Mouse (Mus musculus): ENCODE measurements at regions not wholly inside any gene's neighbourhood (a gene's known extent, or its start where the extent isn't known, plus 50 kb on each side); places are given as distances from the start of the nearest gene placed in this dataset.
"Not testable (repeated sequence)": the region's sequence is repeated elsewhere in the genome, so short reads cannot be mapped to it uniquely, and the experiment has no call there.

DNA sequence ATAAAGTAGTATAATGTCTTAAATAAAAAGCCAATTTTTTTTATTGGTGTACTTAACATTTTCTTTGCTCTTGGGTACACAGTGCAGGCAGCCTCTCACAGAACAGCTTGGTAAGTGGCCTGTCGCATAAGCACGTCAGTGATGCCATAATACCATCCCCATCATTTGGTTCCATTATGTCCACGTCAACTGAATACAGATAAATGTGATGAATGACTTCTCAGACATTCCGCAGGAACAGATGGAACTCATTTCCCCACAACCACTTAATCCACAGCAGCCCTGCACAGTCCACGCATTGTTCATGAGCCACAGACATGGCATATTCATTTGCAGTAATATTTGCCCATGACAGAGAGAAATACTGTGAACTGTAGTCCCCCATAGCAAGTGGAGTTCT is 127.6 kb upstream of the Dlgap1 start:
- Histone ChIP-seq H3K27ac (no peak overlapping the region), H3K9me3 (no peaks in the 10 kb centered on the region), H3K4me3 (no peak overlapping the region), H3K27me3 (replicated peaks) (no peaks in the 10 kb centered on the region), H3K4me1 (no peaks in the 10 kb centered on the region), H3K9ac (no peak overlapping the region), H3K4me2 (replicated peaks) (no peak overlapping the region), H3K36me3 (no peaks in the 10 kb centered on the region)
- ATAC-seq (ENCODE audit: low FRiP score, low read depth), result peak; percentile 63
- 50% methylated on average over 5 of the region's 5 CpGs for WGBS

DNA sequence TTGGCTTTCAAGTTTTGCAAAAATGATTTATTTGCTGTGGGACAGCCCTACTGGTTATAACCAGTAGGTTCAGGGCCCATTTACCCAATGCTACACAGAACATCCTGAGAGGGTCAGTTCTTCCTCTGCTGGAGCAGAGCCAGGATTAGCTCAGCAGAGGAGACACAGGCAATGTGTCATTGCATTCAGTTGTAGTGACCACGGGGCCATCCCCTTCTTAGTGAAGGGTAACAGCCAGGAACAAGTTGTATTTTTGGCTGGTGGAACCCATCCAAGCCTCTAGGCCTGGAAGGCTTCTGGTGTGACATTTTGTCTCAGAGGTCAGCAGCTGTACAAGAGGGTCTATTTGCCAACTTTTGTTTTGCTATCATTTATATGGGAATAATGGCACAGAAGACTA is 120.6 kb upstream of the Dlgap1 start:
- H3K4me1 ChIP-seq, result no peaks in the 10 kb centered on the region
- no peak overlapping the region for H3K27ac ChIP-seq
- H3K9me3 ChIP-seq, result no peaks in the 10 kb centered on the region
- no peak overlapping the region for H3K4me2 ChIP-seq (replicated peaks)
- WGBS, result 64% methylated on average over 1 of the region's 1 CpGs
- H3K4me3 ChIP-seq, result no peak overlapping the region
- H3K36me3 ChIP-seq, result no peaks in the 10 kb centered on the region
- H3K9ac ChIP-seq, result no peak overlapping the region
- no peaks in the 10 kb centered on the region for H3K27me3 ChIP-seq (replicated peaks)
- ATAC-seq (ENCODE audit: low FRiP score, low read depth), result no peak

DNA sequence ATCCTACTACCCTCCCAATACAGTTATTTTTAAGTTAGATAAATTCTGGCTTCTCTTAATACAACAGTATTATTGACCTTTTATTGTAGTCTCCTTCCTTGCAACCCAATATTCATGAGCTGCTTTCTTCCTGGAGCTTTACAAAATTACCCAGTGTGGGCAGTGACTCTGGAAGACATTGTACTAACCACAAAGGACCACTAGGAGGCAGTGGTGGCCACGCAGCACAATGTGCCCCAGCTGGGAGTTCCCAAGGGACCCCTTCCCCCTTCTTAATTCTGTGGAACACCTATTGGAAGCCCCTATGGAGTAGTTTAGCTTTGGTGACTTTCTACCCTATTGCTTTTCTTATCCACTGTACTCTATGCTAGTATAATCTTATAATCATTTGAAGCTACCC is 118.8 kb upstream of the Dlgap1 start:
- WGBS, result 29% methylated on average over 1 of the region's 1 CpGs
- H3K27me3 ChIP-seq (replicated peaks), result no peaks in the 10 kb centered on the region
- no peaks in the 10 kb centered on the region for H3K4me1 ChIP-seq
- H3K4me2 ChIP-seq (replicated peaks), result no peak overlapping the region
- no peak overlapping the region for H3K4me3 ChIP-seq
- no peak overlapping the region for H3K27ac ChIP-seq
- H3K36me3 ChIP-seq, result no peaks in the 10 kb centered on the region
- ATAC-seq (ENCODE audit: low FRiP score, low read depth), result no peak
- no peaks in the 10 kb centered on the region for H3K9me3 ChIP-seq
- H3K9ac ChIP-seq, result no peak overlapping the region

DNA sequence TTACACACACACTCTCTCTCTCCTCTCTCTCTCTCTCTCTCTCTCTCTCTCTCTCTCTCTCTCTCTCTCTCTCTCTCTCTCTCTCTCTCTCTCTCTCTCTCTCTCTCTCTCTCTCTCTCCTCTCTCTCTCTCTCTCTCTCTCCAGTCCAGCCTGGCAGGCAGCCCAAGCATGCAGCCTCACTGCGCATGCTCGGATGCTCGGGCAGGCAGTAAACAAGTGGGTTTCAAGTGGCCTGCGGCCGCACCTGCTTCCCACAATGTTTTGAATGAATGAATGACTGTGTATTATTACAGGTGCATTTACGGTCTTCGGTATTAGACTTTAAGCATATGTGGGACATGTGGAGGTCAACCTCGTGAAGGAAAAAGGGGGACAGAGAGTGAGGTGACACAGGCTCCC is 88.9 kb upstream of the Dlgap1 start:
- H3K36me3 ChIP-seq; H3K27me3 ChIP-seq (replicated peaks); H3K4me2 ChIP-seq (replicated peaks); H3K9ac ChIP-seq; H3K27ac ChIP-seq; H3K9me3 ChIP-seq; H3K4me3 ChIP-seq; H3K4me1 ChIP-seq; ATAC-seq (ENCODE audit: low FRiP score, low read depth): not testable (repeated sequence)
- 91% methylated on average over 8 of the region's 8 CpGs for WGBS

DNA sequence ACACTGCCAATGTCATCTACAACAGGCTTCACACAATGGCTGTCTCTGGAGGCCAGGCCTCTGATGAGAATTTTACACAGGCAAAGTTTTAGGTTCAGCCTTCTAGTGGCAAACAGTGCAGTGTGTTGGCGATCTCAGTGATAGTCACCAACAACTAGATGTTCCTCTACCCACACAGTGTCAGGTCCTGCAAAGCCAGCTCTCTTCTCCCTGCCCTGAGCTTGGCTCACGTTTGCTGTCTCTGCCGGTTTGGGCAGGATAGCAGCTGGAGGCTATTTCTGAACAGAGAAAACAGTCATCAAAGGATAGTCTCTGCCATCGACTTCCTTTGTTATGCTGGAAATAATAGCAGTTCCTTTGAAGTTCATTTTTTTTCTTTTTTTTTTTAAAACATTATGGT is 74.9 kb upstream of the Dlgap1 start:
- WGBS, result 59% methylated on average over 4 of the region's 4 CpGs
- H3K9me3 ChIP-seq, result no peaks in the 10 kb centered on the region
- no peak overlapping the region for H3K4me3 ChIP-seq
- no peak overlapping the region for H3K27ac ChIP-seq
- H3K4me2 ChIP-seq (replicated peaks), result no peak overlapping the region
- ATAC-seq (ENCODE audit: low FRiP score, low read depth), result no peak
- no peak overlapping the region for H3K9ac ChIP-seq
- H3K36me3 ChIP-seq, result no peaks in the 10 kb centered on the region
- H3K27me3 ChIP-seq (replicated peaks), result no peaks in the 10 kb centered on the region
- no peaks in the 10 kb centered on the region for H3K4me1 ChIP-seq
